Mouse (Mus musculus) stomach, embryonic 16.5 days (tissue): ENCODE measurements around the gene Acnat1. TPM values are rescaled to one million over a fixed set of nuclear protein-coding genes. Genes with fewer than 3 reads are reported as not detected.
"Not testable (repeated sequence)": the region's sequence is repeated elsewhere in the genome, so short reads cannot be mapped to it uniquely, and the experiment has no call there.

Experiments
- ATAC-seq: fragments of 200-750 bp; cut with Nextera tagmentation; 2 replicates; pipeline ENCODE4 v1.8.0; 2017; ENCODE audit warnings: moderate number of reproducible peaks, moderate TSS enrichment; ENCODE audit not compliant: insufficient read depth, low FRiP score
- H3K27ac ChIP-seq: fragments of 300-500 bp; sonication (generic); 2 replicates; pipeline ENCODE4 v1.5.1; 2014; ENCODE audit warnings: low read length
- H3K27me3 ChIP-seq: fragments of 300-500 bp; sonication (generic); 2 replicates; pipeline ENCODE4 v1.6.1; 2014; ENCODE audit warnings: low read length, control low read depth, mixed read lengths; ENCODE audit not compliant: control insufficient read depth, insufficient read depth
- H3K36me3 ChIP-seq: fragments of 300-500 bp; sonication (generic); 2 replicates; pipeline ENCODE4 v1.6.1; 2014; ENCODE audit warnings: low read length; ENCODE audit not compliant: control insufficient read depth, insufficient read depth
- H3K4me1 ChIP-seq: fragments of 300-500 bp; sonication (generic); 2 replicates; pipeline ENCODE4 v1.6.1; 2014; ENCODE audit warnings: low read length, control low read depth, mixed read lengths; ENCODE audit not compliant: control insufficient read depth, insufficient read depth
- H3K4me2 ChIP-seq: fragments of 300-500 bp; sonication (generic); 2 replicates; pipeline ENCODE4 v1.6.1; 2014; ENCODE audit warnings: low read depth, low read length, mixed read lengths
- H3K4me3 ChIP-seq: fragments of 300-500 bp; sonication (generic); replicated peaks from 2 replicates; pipeline ENCODE4 v1.5.1; 2014; ENCODE audit warnings: mild to moderate bottlenecking, low read length
- H3K9ac ChIP-seq: fragments of 300-500 bp; sonication (generic); 2 replicates; pipeline ENCODE4 v1.6.1; 2014; ENCODE audit warnings: low read length
- H3K9me3 ChIP-seq: fragments of 300-500 bp; sonication (generic); replicated peaks from 2 replicates; pipeline ENCODE4 v1.6.1; 2016; ENCODE audit warnings: low read length, control low read depth; ENCODE audit not compliant: control insufficient read depth
- WGBS: fragments of 180-500 bp; shearing (Covaris S2); extraction: QIAGEN DNeasy Blood & Tissue Kit; methylation state at CpG from one replicate; pipeline ENCODE4 v1.1.7; 2014; 5-methylcytosine and 5-hydroxymethylcytosine counted together
- polyA plus RNA-seq: library from polyadenylated mRNA; unstranded; fragments of >200 nt; fragmentation: Nextera tagmentation; extraction: Ambion mirVana; gene quantifications from 2 replicates; pipeline ENCODE4 v1.2.1, GENCODE M21; 2015

Acnat1 gene
- polyA plus RNA-seq, 1 experiment from 2014 or later, result 2.4 TPM

DNA sequence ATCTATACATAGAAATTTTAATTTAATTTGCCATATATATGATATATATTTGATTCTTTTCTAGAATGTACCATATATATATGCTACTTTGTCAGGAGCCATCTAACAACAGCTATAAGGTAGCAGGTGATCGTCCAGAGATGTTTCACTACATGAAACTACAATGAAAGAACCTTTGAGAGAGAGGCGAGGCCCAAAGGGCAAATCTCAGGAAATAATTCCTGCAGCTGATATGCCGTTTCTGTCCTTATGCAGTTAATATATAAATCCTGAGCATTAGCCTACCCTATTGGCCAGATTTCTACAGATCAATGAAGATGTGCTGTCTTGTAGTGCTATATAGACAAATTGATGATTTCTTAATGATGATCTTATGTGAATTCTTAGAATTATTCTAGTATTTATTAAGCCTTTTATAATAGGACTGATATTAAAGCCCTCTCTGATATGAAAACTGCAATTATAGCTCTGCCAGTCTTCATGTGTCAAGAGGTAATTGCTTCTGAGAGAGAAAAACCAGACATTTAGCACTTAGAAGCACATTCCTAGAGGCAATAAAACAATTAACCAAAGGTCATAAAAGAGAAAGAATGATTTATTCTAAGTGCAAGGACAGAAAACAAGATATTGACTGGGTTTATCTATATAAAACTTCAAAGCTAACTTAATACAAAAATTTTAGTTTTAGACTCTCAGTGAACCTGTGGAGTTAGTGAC lies 4.1 kb downstream of the Acnat1 start:
- no peak for ATAC-seq
- H3K4me3 ChIP-seq, result no peak overlapping the region
- H3K9me3 ChIP-seq, result peaks cover 6% of the 10 kb centered on the region; the same call in 1 of the 2 replicates
- WGBS, result 77% methylated on average over 3 of the region's 3 CpGs
- no peak overlapping the region for H3K4me2 ChIP-seq
- H3K27me3 ChIP-seq, result no peaks in the 10 kb centered on the region
- H3K9ac ChIP-seq, result no peak overlapping the region
- H3K27ac ChIP-seq, result no peak overlapping the region
- H3K4me1 ChIP-seq, result no peaks in the 10 kb centered on the region
- no peaks in the 10 kb centered on the region for H3K36me3 ChIP-seq

DNA sequence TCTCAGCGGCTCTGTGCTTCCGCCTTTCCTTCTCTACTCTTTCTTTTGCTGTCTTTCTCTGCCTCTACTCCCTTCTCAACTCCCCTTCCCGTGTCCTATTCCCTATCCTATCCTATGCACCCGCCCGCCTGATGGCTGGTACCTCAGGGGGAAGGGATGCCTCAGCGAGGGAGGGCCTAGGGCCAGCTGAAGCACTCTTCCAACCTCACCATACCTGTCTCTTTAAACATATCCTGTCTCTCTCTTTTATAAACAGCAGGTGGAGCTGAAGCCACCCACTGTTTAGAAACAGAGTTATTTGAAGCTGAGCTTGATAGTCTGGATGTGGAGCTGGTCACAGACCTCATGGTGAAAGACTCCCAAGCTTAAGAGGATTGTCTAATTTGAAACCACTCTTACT lies 6.4 kb downstream of the Acnat1 start:
- Histone ChIP-seq H3K27ac (no peak overlapping the region), H3K36me3 (no peaks in the 10 kb centered on the region), H3K9me3 (peaks cover 6% of the 10 kb centered on the region; the same call in 1 of the 2 replicates), H3K4me1 (no peaks in the 10 kb centered on the region), H3K4me3 (no peak overlapping the region), H3K4me2 (no peak overlapping the region), H3K27me3 (no peaks in the 10 kb centered on the region), H3K9ac (no peak overlapping the region)
- 92% methylated on average over 6 of the region's 6 CpGs for WGBS
- ATAC-seq, result no peak

DNA sequence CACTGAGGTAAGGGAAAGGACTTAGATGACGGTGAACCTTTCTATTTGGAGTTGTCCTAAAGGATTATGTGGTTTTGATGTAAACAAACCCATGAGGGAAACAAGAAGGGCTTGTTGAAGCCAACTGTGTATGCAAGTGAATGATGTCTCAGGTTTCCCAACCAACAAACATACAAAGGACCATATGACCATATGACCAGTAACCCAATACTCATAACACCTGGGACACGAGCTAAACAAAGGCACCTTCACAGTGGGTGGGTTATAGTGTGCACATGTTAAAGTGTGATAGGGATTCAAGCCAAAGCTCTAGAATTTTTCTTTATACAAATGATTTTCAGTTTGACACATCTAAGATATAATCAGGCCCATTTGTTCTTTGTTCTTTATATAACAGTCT lies 17.5 kb downstream of the Acnat1 start:
- H3K4me1 ChIP-seq, result no peaks in the 10 kb centered on the region
- ATAC-seq, result no peak
- H3K27ac ChIP-seq, result no peak overlapping the region
- H3K9me3 ChIP-seq, result no peaks in the 10 kb centered on the region
- H3K36me3 ChIP-seq, result no peaks in the 10 kb centered on the region
- H3K9ac ChIP-seq, result no peak overlapping the region
- H3K4me2 ChIP-seq, result no peak overlapping the region
- H3K4me3 ChIP-seq, result no peak overlapping the region
- H3K27me3 ChIP-seq, result no peaks in the 10 kb centered on the region
- 64% methylated on average over 2 of the region's 2 CpGs for WGBS

DNA sequence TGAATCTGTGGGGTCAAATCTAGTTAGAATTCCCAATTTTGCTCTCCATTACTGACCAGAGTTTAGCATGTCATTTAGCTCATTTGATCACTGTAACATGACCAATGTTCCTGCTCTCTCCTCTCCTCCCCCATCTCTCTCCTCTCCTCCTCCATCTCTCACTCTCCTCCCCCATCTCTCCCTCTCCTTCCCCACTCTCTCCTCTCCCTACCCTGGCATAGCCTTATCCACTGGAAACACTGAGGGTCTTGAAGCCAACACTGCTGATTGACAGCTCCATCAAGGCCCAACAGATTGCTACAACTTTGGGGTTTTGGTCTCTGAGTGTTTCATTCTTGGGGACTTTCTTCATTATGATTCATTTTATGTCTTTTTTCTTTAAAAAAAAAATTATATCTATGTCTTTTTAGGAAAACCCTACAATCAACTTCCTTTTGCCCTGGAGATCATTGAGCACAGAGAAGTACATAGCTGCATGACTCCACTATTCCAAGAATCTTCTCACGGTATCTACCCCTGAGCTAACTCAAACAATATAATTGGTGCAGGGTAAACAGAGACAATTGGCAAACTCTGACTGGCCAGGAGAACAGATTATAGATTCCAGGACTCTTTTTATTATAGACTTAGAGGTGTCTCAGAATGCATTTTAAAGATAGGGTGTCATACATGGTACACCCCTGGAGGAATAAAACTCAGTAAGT lies 21.7 kb downstream of the Acnat1 start:
- WGBS, result 40% methylated on average over 1 of the region's 1 CpGs
- ATAC-seq, result no peak
- H3K27me3 ChIP-seq, result no peaks in the 10 kb centered on the region
- H3K4me1 ChIP-seq, result no peaks in the 10 kb centered on the region
- H3K4me2 ChIP-seq, result no peak overlapping the region
- H3K4me3 ChIP-seq, result no peak overlapping the region
- H3K9me3 ChIP-seq, result no peaks in the 10 kb centered on the region
- H3K36me3 ChIP-seq, result no peaks in the 10 kb centered on the region
- H3K9ac ChIP-seq, result no peak overlapping the region
- H3K27ac ChIP-seq, result no peak overlapping the region

DNA sequence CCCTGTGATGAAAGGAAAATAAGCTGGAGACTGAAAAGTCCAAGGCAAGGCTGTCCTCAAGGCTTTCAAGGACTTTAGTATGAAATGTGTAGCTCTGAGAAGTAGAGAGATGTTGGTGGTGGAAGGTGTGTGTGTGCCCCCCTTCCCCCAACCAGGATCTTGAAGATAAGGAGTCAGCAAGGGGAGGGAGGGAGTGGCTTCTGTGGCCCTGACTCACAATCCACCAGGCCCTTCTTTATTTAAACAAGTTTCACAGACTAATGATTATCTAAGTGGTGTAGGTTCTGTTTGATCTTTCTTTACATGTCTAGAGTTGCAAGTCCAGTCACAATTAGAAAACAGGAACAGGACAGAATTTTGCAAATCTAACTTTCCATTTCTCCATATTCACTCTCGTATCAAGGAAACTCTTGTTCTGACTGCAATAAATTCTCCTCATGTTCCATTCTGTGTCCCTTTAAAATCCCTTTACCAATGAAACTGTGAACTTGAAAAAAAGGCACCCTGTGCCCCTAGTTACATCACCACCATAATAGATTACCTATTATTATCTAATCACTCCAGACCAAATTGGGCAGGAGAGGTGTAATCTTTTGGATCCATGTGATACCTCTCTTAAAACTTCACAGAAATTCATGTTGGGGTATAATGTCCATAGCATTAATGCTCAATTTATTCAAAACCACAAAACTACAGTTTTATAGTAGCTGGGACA lies 22.4 kb downstream of the Acnat1 start:
- not testable (repeated sequence) for H3K27me3 ChIP-seq, H3K27ac ChIP-seq, H3K9me3 ChIP-seq, H3K36me3 ChIP-seq, H3K4me1 ChIP-seq, H3K4me3 ChIP-seq, H3K4me2 ChIP-seq, H3K9ac ChIP-seq
- peak; percentile 76; the same call in 1 of the 2 replicates for ATAC-seq
- WGBS, result 20% methylated on average over 1 of the region's 1 CpGs

DNA sequence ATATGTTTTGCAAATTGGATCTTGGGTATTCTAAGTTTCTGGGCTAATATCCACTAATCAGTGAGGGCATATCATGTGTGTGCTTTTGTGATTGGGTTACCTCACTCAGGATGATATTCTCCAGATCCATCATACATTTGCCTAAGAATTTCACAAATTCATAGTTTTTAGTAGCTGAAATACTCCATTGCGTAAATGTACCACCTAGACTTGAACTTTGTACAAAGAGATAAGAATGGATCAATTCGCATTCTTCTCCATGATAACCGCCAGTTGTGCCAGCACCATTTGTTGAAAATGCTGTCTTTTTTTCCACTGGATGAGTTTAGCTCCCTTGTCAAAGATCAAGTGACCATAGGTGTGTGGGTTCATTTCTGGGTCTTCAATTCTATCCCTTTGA lies 36.7 kb downstream of the Acnat1 start:
- not testable (repeated sequence) for H3K27ac ChIP-seq, H3K36me3 ChIP-seq, H3K9ac ChIP-seq, H3K27me3 ChIP-seq, H3K4me1 ChIP-seq, H3K4me2 ChIP-seq, H3K4me3 ChIP-seq, H3K9me3 ChIP-seq, ATAC-seq
- WGBS, result 91% methylated on average over 3 of the region's 3 CpGs

DNA sequence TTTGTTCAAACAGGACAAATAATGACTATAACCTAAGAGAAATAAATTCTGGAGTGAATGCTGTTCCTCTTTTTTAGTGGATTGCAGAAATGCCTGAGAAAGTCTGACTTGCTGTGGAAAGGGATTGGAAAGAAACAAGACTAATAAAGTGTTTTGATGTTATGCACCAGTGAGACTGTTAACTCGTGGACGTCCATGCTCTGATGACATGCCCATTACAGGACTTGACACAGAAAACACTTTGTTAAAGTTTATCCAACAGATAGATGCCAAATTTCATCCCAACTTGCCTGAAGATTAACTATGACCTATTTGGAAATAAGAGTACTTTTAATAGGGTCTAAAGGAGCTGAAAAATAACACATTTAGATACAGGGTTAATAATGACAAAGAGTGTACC lies 63.6 kb downstream of the Acnat1 start:
- H3K4me2 ChIP-seq, H3K27ac ChIP-seq, H3K9ac ChIP-seq, H3K4me3 ChIP-seq, H3K36me3 ChIP-seq, H3K9me3 ChIP-seq, H3K27me3 ChIP-seq, H3K4me1 ChIP-seq, ATAC-seq: not testable (repeated sequence)
- 69% methylated on average over 2 of the region's 2 CpGs for WGBS

DNA sequence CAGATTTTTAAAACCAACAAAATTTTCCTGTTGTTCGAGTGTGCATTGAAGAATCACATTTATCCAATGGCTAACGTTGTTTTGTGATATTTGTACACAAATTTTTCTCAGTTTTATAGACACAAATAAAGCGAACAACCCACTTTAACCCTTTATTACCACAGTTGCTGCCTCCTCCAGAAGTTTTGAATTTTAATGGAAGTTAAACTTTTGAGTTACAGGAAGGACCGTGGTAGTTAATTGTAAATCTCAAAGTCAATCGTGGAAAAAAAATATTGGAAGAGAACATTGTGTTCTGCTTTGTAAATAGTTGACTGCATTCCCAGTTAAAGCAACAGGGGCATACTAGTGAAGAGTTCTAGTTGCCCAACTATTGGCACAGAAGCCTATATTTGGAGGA lies 65.8 kb downstream of the Acnat1 start, which contains the start of gene Acnat2:
Acnat2 (minus strand) TSS at position 195 of the 400 bp plus-strand sequence.
- 80% methylated on average over 5 of the region's 5 CpGs for WGBS
- not testable (repeated sequence) for H3K4me1 ChIP-seq, ATAC-seq, H3K36me3 ChIP-seq, H3K27me3 ChIP-seq, H3K4me2 ChIP-seq, H3K9ac ChIP-seq, H3K27ac ChIP-seq, H3K9me3 ChIP-seq, H3K4me3 ChIP-seq
